Mouse (Mus musculus) cerebellum, adult (tissue): ENCODE results near the gene Vmn1r227.

ENCODE experiments used
- ATAC-seq: cut with Nextera tagmentation; 2 replicates; pipeline ENCODE4 v1.9.2; 2017; ENCODE audit warnings: mild to moderate bottlenecking, moderate library complexity, mixed read lengths; ENCODE audit not compliant: insufficient number of reproducible peaks, low FRiP score, low TSS enrichment

Gene Vmn1r227

DNA sequence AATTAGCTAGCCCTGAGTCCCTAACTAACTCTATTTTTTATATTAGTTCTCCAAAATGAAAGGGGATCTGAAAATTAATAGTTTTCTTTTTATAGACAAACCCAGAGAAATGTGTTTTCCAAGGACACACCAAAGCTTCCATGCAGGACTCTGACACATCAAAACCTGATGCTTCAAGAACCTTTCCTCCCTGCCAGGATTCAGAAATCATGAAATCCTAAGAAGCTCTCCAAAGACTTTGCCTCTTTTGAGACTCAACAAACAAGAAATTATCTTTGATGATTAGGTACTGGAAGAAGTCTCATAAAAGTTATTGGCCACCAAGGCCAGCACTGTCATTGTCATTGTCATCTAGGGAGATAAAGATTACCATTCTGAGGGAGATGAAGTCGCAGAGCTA, at the start of gene Vmn1r227:
Vmn1r227 (plus strand) TSS at position 301 of the 400 bp plus-strand sequence.
- ATAC-seq = no peak

DNA sequence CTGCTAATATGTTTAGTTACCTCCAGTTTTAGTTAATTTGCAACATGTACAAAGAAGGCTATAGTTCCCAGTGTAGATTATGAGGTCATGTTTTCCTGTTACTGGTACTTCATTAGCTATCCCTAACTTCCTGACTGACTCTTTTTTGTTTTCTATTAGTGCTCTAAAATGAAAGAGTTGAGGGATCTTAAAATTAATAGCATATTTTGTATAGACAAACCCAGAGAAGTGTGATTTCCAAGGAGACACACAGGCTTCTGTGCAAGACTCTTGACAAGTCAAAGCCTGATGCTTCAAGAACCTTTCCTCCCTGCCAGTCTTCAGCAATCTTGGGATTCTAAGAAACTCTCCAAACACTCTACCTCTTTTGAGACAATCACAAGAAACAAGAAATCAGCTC, 47.1 kb upstream of the Vmn1r227 start, which contains the start of gene Vmn1r226:
Vmn1r226 (plus strand) TSS at position 301 of the 400 bp plus-strand sequence.
- ATAC-seq = no peak

DNA sequence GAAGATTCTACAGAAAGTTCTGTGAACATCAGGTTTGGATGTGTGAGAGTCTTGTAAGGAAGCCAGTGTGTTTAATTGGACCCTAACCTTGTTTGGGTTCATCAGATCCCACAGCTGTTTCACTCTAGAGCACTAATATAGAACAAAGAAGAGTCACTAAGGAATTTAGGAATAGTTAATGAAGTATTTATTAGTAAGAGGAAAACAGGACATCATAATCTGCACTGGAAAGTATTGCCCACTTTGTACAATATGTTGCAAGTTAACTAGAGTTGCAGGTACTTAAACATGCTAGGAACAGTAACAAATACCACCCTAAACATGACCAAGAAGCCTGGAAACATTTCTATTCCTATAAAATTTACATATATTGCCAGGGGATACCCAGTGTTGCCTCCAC, 56.4 kb downstream of the Vmn1r227 start, which contains the start of gene Vmn1r228:
Vmn1r228 (minus strand) TSS at position 101 of the 400 bp plus-strand sequence.
- ATAC-seq = no peak
